Mouse (Mus musculus) lung, adult 2 months (tissue): Measurements from ENCODE around the gene Slc41a2.

ENCODE experiments used
- CTCF ChIP-seq: fragments of 200-500 bp; IDR thresholded peaks from 2 replicates; pipeline ENCODE4 v1.5.1; 2011; ENCODE audit warnings: mild to moderate bottlenecking, low read length, control low read depth; ENCODE audit not compliant: insufficient read depth
- POLR2A ChIP-seq: fragments of 200-500 bp; IDR thresholded peaks from 2 replicates; pipeline ENCODE4 v1.6.1; 2011; ENCODE audit warnings: low read depth, mild to moderate bottlenecking, control low read depth, low read length, borderline replicate concordance; ENCODE audit errors: extremely low read depth

- TF ChIP-seq CTCF (no peak), POLR2A (no peak)
Observed at GRCm38 (mm10) chr10:83368918-83369317, 31.2 kb upstream of the Slc41a2 start.
